Mouse (Mus musculus) layer of hippocampus, postnatal 14 days (tissue): ENCODE results near the gene Rtl8c. TPM values are rescaled to one million over a fixed set of nuclear protein-coding genes. Genes with fewer than 3 reads are reported as not detected.
"Not testable (repeated sequence)": the region's sequence is repeated elsewhere in the genome, so short reads cannot be mapped to it uniquely, and the experiment has no call there.

Source experiments
- DNase-seq, 2 experiments: peaks; one replicate each; pipeline ENCODE4 v3.0.0; 2021 to 2022; ENCODE audit warnings: low spot score in 2 of 2, mixed read lengths in 1 of 2
- long read RNA-seq, 2 experiments: library from polyadenylated mRNA; stranded (forward); transcript quantifications; one replicate each; pipeline ENCODE4 v2.0.0; 2021
- total RNA-seq, 2 experiments: library from RNA; stranded (reverse); gene quantifications; 2 replicates each; pipeline ENCODE4 v1.2.3; 2021

The Rtl8c gene
- 100 to 1,000 TPM; 122 to 132 TPM for total RNA-seq
- long read RNA-seq, experiment 1, partial matches to known transcripts = 7 of 37 reads
- long read RNA-seq, experiment 1, other reads (novel, unspliced or antisense) = 28 of 37 reads
- long read RNA-seq, experiment 2, transcript Rtl8c-201 (1 exons, 401 nt) = major isoform, 6 of 73 reads
- long read RNA-seq, experiment 2, partial matches to known transcripts = 0 of 73 reads
- long read RNA-seq, experiment 2, other reads (novel, unspliced or antisense) = 67 of 73 reads

DNA sequence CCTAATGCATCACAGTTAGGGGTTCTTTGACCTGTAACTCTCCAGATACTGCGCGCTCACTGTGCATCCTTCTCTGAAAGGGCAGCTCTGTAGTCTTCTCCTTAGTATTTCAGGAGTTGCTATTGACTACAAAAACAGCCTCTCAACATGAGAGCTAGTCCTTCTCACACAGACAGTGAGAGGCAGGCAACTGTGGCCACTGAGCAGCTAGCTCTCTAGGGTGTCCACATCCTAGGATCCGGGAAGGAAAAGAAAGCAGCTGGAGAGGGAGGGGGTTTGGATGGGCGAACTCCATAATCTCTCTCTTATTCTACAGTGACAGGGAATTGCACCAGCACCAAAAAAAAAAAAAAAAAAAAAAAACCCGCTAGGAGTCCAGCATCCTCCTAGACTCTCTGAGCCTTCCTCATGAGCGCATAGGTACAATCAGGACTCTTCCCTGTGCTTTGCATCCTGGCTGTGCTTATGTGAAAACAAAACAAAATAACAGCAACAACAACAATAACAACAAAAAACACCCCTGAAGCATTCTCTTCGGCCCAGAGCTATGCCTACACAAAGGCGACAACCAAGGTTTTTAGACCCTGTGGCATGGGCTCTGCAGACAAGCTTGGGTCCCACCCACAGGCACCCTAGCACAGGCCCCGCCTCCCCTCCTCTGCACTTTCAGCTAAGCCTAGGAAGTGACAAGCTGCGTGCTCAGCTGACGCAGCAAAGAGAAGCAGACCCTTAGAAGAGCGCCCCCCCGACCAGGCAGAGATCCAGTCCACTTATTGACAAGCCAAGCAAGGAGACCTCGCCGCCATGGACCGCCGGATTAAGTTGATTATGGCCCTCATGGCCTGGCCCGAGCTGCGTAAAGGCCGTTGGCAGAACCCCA lies at the start of gene Rtl8c:
Rtl8c (plus strand) TSS at position 791 of the 880 bp plus-strand sequence.
- peak; percentile 55 to 73 for DNase-seq

DNA sequence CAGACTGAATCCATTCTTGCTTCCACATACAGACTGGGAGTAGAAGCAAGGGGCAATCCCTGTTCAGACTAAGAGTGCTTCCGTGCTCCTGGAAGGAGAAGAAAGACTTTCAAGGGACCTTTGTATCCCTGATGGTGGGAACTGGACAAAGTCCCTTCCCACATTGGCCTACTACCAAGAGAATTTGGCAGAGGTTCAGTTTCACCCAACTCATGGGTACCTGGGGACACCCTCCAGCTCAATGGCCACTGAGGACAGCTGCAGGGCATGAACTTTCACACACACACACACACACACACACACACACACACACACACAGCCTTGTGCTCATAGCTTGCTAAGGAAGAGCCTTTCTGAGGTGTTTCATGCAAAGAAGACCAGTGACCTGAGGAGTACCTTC lies 28.5 kb upstream of the Rtl8c start:
- DNase-seq = no peak

DNA sequence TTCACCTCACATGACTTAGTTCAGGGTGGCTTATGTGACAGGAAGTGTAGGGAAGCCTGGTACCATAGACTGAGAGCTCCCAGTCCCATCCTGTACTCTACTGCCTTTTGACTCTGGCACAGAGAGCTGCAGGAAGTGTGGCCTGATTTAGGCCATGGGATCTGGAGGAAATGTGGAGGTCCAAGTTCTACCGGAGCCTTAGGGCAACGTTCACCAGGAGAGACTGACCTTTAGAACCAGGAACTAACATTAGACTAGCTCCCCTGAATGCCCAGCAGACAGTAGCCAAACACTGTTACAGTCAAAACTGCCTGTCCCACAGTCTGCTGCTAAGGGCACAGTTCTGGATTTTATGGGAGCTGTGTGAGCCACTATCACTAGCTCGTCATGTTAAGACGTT lies 26.4 kb upstream of the Rtl8c start:
- DNase-seq = not testable (repeated sequence)

DNA sequence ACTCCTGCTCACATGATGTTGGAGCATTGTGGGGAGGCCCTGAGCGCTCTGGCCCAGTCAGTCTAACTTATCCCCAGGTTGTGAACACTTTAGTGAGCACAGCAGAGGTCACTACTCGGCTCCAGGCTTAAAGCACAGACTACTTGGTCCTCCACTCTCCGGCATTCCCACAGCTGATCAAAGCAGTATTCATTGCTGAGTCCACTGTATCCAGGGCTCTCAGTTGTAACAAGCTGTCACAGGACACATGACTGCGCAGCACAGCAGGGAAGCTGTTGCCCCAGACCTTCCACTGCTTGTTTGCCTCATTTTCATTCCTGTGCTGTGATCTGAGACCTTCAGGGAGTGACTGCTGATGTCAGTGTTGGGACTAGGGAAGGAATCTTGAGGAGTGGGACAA lies 24.4 kb upstream of the Rtl8c start:
- not testable (repeated sequence) for DNase-seq

DNA sequence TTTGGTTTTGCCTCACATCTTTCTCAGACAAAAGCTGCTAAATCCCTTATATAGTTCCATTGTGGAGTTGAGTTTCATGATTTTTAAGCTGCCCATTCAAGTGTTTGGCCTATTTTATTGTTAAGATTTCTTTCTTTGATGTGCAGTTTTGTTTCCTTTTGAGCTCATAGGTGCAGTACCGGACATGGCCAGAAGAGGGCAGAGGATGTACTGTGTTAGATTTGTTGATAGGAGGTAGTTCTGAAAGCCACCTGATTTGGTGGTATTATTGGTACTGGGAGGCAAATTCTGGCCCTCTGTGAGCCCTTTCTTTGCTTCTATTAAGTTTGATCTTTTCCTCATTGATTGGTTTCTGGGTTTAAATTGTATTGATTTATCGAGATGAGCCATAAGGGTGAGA lies 7.8 kb upstream of the Rtl8c start:
- peak; percentile 35 to 42 for DNase-seq

DNA sequence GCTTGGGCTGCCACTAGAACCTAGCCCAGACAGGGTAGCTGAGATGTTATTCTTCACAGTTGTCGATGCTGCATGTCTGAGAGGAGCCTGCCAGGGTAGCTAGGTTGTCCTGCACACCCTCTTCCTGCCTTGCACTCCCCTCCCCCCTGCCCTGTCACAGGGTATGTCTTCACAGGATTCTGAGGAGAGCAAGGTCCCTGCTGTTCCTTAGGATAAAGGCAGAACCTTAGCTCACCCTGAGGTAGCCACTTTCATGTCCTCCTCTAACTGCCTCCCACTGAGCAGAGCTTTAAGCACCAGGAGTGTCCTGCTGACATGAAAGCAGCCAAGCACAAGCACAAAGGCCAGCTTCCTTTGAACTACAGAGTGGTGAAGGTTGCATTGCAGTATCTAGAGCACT lies 1.7 kb upstream of the Rtl8c start:
- not testable (repeated sequence) for DNase-seq

DNA sequence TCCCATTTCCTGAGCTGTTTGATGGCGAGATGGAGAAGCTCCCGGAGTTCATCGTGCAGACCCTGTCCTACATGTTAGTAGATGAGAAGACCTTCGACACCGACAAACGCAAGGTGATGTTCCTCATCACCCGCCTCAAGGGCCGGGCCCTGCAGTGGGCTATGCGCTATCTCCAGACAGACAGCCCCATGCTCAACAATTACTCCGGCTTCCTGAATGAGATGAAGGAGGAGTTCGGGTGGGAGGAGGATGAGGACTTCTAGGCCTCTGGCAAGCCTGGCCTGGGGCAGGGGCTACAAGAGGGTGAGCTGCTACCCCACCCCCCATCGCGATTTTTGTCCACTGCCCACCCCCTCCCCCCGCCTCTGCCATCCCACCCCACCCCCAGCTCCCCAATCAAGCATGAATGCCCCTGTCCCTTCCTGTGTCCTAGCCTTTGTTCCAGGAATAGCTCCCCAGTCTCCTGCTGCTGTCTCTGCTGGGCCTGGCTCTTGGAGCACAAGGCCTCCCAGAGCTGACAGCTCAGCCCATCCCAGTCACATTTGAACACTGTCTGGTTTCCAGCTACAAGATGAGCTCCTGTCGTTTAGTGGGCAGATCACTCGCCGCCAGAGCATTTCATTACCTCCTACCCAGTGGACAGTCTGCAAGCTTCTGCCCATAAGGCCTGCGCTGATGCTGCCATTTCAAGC lies 436 bp downstream of the Rtl8c start:
- DNase-seq = peak; percentile 7 to 14

DNA sequence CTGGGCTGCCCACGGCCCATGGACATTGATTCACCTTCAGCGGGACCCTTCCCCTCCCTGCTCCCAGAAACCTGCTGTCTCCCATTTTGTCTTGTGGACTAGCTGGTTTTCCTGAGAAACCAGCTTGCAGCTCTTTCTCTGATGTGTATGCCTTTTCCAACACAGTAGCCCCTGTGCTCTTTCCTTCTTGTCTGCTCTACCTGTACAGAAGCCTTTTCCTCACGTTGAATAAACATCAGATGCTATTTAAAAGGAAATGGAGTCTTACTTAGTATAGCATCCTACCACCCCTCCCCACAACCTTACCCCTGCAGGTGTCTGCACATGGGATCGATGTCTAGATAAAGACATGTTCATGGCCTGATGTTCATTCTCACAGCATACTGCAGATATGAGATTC lies 1.0 kb downstream of the Rtl8c start, which contains the start of gene Gm14597:
Gm14597 (minus strand) TSS at position 101 of the 400 bp plus-strand sequence.
- not testable (repeated sequence) for DNase-seq

DNA sequence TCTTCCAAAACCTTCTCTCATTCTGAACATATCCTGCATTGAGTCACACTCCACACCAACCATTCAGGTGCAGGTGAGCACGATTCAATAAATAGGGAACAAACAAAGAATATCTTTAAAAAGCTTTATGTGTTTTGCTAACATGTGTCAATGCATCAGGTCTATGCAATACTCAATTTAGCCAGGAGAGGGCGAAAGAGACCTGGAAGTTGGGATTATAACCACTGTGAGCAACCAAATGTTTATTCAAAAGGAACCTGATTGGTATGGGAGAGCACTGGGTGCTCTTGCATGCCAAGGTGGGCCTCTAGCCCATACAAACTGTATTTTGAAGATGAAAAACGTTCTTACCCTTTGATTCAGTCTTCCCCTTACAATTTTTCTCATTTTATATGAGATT lies 2.7 kb downstream of the Rtl8c start:
- peak; percentile 48 to 80 for DNase-seq

DNA sequence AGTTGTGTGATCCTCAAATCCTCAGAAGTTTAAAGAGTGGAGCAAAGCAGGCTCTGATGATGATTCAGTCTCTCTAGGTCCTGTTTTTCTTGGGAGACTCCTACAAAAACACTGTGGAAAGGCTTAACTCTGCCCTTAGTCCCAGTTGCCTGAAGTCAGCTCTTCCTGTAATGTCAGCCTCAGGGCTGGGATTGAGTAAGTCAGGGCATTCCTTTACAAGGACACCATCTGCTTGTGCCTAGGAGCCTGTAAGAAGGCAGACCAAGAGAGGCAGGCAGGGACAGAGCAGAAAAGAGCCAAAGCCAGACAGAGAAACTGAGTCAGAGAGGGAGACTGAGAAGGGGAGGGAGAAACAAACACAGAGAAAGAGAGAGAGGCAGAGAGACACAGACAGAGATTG lies 3.6 kb downstream of the Rtl8c start:
- DNase-seq = not testable (repeated sequence)

DNA sequence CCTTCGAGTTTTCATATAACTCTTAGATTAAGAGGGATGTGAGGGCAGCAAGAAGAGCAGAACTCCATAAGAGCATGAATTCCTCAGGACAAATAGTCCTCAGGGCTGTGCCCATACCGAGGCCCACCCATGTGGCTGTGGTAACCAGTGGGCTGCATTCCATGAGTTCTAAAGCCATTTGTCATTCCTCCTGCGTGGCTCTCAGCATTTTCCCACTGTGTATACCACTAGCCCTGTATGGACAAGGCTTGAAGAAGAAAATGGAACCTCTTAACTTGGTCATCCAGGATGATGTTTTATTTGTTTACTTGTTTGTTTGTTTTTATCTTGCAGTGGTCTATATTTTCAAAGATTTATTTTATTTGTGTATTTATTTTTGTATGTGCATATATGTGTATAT lies 30.3 kb downstream of the Rtl8c start:
- not testable (repeated sequence) for DNase-seq

DNA sequence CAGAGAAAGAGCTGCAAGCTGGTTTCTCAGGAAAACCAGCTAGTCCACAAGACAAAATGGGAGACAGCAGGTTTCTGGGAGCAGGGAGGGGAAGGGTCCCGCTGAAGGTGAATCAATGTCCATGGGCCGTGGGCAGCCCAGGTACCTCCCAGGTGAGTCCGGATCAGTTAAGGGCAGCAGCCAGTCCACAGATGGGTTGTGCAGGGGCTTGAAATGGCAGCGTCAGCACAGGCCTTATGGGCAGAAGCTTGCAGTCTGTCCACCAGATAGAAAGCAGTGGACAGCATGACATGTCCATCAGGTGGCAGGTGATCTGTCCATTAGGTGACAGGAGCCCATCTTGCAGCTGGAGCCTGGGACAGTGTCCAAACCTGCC lies 34.8 kb downstream of the Rtl8c start:
- peak in 1 of 2 experiments; percentile 1 for DNase-seq

DNA sequence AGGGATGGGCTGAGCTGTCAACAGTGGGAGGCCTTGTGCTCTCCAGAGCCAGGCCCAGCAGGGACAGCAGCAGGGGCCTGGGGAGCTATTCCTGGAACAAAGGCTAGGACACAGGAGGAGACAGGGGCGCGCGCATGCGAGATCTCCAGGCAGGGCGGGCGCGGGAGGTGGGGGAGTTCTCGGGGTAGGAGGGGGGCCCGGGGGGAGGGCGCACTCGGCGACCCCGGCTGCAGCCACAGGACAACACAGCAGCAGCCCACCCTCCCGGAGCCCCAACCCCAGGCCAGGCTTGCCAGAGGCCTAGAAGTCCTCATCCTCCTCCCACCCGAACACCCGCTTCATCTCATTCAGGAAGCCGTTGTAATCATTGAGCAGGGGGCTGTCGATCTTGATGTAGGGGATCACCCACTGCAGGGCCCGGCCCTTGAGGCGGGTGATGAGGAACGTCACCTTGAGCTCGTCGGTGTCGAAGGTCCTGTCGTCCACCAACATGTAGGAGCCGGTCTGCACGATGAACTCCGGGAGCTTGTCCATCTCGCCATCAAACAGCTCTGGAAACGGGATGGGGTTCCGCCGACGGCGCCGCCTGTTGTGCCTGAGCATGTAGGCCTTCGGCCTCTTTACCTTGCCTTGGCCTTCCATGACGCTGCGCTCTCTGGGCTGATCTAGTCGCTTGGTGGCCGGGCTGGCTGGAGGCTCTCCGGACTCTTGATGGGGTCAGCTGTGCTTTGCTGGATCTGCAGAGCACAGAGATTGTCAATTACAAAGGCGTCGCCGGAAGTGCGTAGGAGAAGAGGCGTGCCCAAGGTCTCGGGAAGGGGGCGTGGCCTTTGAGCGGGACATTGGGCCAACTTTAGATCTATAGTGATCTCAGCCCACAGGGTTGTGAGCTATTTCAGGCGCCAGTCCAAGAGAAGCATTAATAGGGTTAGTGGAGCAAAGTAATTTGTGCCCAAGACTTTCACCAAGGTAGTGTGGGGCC lies 35.4 kb downstream of the Rtl8c start, which contains the start of gene Rtl8a:
Rtl8a (minus strand) TSS at position 703 of the 982 bp plus-strand sequence.
- DNase-seq = peak; percentile 50 to 59

DNA sequence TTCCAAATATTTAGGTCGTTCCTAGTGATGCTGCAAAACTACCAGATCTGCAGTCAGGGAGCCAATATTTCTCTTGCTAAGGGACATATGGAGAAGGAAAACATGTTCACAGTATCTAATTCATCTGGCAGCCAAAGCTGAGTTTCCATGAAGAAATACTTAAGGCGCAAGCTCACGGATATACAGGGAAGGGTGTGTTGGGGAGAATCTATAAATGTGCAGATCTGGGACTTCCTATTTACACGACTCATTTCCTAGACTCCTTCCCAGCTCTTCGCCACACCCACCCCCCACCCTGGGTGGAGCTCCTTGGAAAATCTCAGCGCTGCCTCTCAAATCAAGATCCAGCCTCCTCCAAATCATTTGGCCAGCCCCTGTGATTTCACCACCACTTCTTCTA lies 38.1 kb downstream of the Rtl8c start:
- no peak for DNase-seq

DNA sequence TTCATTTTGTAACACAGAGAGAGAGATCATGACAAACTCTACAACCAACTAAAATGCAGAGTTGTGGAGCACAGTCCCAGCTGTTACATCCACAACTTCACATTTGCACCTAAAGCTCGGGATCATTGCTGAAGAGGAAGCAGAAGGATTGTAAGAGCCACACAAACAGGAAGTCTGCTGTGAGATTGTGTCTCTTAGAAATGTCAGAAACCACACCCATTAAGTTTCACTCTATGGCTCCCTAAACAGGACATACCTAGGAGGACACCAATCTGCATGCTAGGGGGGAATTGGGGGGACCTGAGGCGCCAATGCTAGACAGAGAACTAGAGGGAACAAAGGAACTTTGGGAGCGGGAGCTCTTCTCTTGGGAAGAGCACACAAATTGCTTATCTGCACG lies 45.1 kb downstream of the Rtl8c start:
- DNase-seq = not testable (repeated sequence)

Other genes starting within 250 kb of the Rtl8c start
- gene Mospd1, start 237.5 kb upstream of the Rtl8c start, total RNA-seq = 10 to 100 TPM; 13.5 to 17.1 TPM
- not detected for gene Etd, start 173.1 kb upstream of the Rtl8c start, total RNA-seq
- gene Gm14597, start 947 bp downstream of the Rtl8c start, total RNA-seq = not detected
- 100 to 1,000 TPM; 205 to 293 TPM for gene Rtl8a, start 35.6 kb downstream of the Rtl8c start, total RNA-seq
- 100 to 1,000 TPM; 184 to 221 TPM for gene Rtl8b, start 62.4 kb downstream of the Rtl8c start, total RNA-seq
- under 1 TPM in 1 of 2 experiments, not detected in 1; 0.23 TPM for gene 4930502E18Rik, start 116.8 kb downstream of the Rtl8c start, total RNA-seq
- gene 1700013H16Rik, start 149.8 kb downstream of the Rtl8c start, total RNA-seq = not detected
- gene Zfp36l3, start 168.4 kb downstream of the Rtl8c start, total RNA-seq = not detected
- 1 to 10 TPM; 1.6 to 1.9 TPM for gene Xlr, start 189.7 kb downstream of the Rtl8c start, total RNA-seq